Comparison of ENCODE assay signal across 1 mouse cellular context in the genomic region with DNA sequence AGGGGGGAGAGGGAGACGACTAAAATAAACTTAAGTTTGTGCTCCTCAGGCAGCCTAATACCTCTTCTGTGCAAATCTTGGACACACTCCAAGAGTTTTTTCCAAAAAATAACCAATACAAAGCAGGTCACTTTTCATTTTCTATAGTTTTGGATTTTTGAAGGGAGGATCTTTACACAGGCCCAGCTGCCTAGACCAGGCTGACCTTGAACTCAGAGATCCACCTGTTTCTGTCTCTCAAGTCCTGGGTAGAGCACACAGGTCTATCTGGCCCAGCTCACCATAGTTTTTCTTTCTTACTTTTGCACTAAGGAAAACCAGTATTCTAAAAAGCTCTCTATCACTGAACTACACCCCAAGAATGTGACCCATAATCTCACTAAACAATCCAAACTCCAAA.
TF ChIP-seq lines count a peak whose summit lies in the region.

No protein-coding gene starts in this region.

TF ChIP-seq in MEL, 35 proteins besides CTCF, POLR2A, EP300 and RAD21 (continued from another document):
- TF ChIP-seq TBP (IDR thresholded peaks at IDR 0.05; ENCODE audit: low read depth, low read length): no peak
- TF ChIP-seq MAZ (IDR thresholded peaks at IDR 0.05; ENCODE audit: low read depth, low read length): no peak
- no peak for TF ChIP-seq ETS1 (IDR thresholded peaks at IDR 0.05; ENCODE audit: low read depth, low read length)
- no peak for TF ChIP-seq GABPA (IDR thresholded peaks at IDR 0.05; ENCODE audit: low read depth, low read length)
- TF ChIP-seq HCFC1 (IDR thresholded peaks at IDR 0.05; ENCODE audit: low read depth, low read length): no peak
- TF ChIP-seq ZKSCAN1 (IDR thresholded peaks at IDR 0.05; ENCODE audit: low read depth, low read length): no peak
- TF ChIP-seq MEF2A (IDR thresholded peaks at IDR 0.05; ENCODE audit: extremely low read depth, insufficient replicate concordance, low read depth, low read length, poor library complexity, severe bottlenecking): no peak
- no peak for TF ChIP-seq ELF1 (IDR thresholded peaks at IDR 0.05; ENCODE audit: low read depth, low read length)
- TF ChIP-seq CHD2 (IDR thresholded peaks at IDR 0.05; ENCODE audit: low read length): no peak
- TF ChIP-seq USF2 (IDR thresholded peaks at IDR 0.05; ENCODE audit: borderline replicate concordance in 1 of 2, insufficient read depth in 1 of 2, low read depth in 1 of 2, low read length in 2 of 2): no peak
- TF ChIP-seq MAX (IDR thresholded peaks at IDR 0.05; ENCODE audit: low read length): no peak
- TF ChIP-seq POLR2AphosphoS5 (IDR thresholded peaks at IDR 0.05; ENCODE audit: borderline replicate concordance, low read depth, low read length): no peak
- no peak for TF ChIP-seq GATA1 (IDR thresholded peaks at IDR 0.05; ENCODE audit: low read depth, low read length)
- TF ChIP-seq JUND (IDR thresholded peaks at IDR 0.05; ENCODE audit: low read depth, low read length): no peak
- no peak for TF ChIP-seq SMC3 (IDR thresholded peaks at IDR 0.05; ENCODE audit: low read depth, low read length)
TF ChIP-seq in MEL: peak in this region for 0.
